Mouse (Mus musculus) erythroblast, embryonic 14.5 days (primary cell): ENCODE measurements around the gene Mst1r. TPM values are rescaled to one million over a fixed set of nuclear protein-coding genes. Genes with fewer than 3 reads are reported as not detected.

Source experiments
- H3K27me3 ChIP-seq: 2 replicates; pipeline ENCODE4 v1.6.1; 2012; ENCODE audit warnings: inconsistent platforms; ENCODE audit not compliant: control insufficient read depth
- H3K36me3 ChIP-seq: 2 replicates; pipeline ENCODE4 v1.6.1; 2012; ENCODE audit warnings: mild to moderate bottlenecking, inconsistent platforms; ENCODE audit not compliant: control insufficient read depth
- H3K4me1 ChIP-seq: 2 replicates; pipeline ENCODE4 v1.6.1; 2012; ENCODE audit warnings: inconsistent platforms; ENCODE audit not compliant: control insufficient read depth
- H3K4me3 ChIP-seq: replicated peaks from 2 replicates; pipeline ENCODE3; 2012; ENCODE audit warnings: moderate library complexity, mild to moderate bottlenecking, inconsistent platforms
- H3K9me3 ChIP-seq: 2 replicates; pipeline ENCODE4 v1.6.1; 2012; ENCODE audit warnings: low read length, inconsistent platforms, mixed read lengths; ENCODE audit not compliant: control insufficient read depth
- GATA1 ChIP-seq: IDR thresholded peaks from 2 replicates; pipeline ENCODE4 v1.6.1; 2012; ENCODE audit warnings: low read length, inconsistent platforms, mixed read lengths
- TAL1 ChIP-seq: IDR thresholded peaks from 3 replicates; pipeline ENCODE4 v1.6.1; 2012; ENCODE audit warnings: low read length, inconsistent platforms, mixed read lengths
- polyA plus RNA-seq: library from polyadenylated mRNA; stranded (reverse); fragments of >175 nt; gene quantifications from 2 replicates; pipeline ENCODE4 v1.2.3, GENCODE M21; 2012

Mst1r gene
- polyA plus RNA-seq, 1 experiment: 0.01 TPM

DNA sequence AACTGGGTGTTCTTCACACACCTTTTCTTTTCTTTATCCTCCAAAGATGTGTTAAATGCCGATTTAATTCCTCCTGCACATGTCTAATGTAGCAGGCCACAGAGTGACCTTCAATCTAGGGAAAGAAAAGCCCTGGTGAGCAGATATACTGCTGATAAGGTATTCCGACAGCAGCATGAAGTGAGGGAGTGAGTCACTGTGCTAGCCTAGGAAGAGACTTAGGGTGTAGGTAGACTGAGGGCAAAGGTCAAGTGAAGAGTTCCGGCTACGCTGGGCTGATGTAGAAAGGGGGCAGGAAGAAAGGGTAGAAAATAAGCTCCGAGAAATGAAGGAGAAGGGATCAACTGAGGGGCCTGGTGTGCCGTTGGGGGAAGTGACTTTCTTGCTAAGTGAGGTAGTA lies 16.4 kb upstream of the Mst1r start:
- H3K36me3 ChIP-seq: no peaks in the 10 kb centered on the region
- no peak for TF ChIP-seq GATA1
- TF ChIP-seq TAL1: no peak
- peaks cover 13% of the 10 kb centered on the region for H3K27me3 ChIP-seq
- no peaks in the 10 kb centered on the region for H3K9me3 ChIP-seq
- H3K4me3 ChIP-seq: no peak overlapping the region
- peaks cover 31% of the 10 kb centered on the region for H3K4me1 ChIP-seq

DNA sequence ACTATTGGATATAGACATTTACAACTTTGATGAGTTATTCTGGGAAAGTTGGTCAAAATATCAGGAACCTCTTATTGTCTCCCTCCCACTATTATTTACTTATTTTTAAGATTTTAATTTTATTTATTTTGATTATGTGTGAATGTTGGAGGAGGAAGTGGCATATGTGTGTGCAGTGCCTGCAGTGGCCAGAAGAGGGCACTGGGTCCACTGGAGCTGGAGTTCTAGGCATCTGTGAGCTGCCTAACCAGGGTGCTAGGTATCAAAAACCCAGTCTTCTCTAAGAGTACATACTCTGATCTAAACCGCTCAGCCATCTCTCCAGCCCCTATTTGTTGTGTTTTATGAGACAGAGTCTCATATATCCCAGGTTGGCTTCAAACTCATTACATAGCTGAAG lies 15.7 kb upstream of the Mst1r start:
- no peak for TF ChIP-seq TAL1
- TF ChIP-seq GATA1: no peak
- no peak overlapping the region for H3K4me3 ChIP-seq
- no peaks in the 10 kb centered on the region for H3K9me3 ChIP-seq
- H3K36me3 ChIP-seq: no peaks in the 10 kb centered on the region
- peaks cover 31% of the 10 kb centered on the region for H3K4me1 ChIP-seq
- peaks cover 8% of the 10 kb centered on the region for H3K27me3 ChIP-seq

- peaks cover 6% of the 10 kb centered on the region; the same call in 1 of the 2 replicates for H3K27me3 ChIP-seq
- no peaks in the 10 kb centered on the region for H3K9me3 ChIP-seq
- peaks cover 13% of the 10 kb centered on the region for H3K4me1 ChIP-seq
- H3K36me3 ChIP-seq: peaks cover 29% of the 10 kb centered on the region
- no peak overlapping the region for H3K4me3 ChIP-seq
- no peak for TF ChIP-seq GATA1
These were observed 8.1 kb upstream of the Mst1r start for GRCm38 (mm10) chr9:107898563-107898962.

DNA sequence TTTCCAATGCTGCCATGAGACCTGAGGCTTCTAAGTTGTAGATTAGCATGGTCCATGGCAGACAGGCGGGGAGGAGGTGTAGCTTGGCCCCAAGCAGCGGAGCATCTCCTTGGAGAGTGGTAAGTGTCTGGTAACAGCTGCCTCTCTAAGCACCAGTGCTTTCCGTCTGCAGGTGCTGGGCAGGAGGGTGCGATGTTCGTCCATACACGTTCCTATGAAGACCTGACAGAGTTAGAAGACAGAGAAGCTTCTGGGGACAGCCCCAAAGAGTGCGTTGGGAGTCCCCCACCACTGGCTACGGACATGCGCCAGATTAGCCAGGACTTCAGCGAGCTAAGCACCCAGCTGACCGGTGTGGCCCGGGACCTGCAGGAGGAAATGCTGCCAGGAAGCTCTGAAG lies 6.8 kb upstream of the Mst1r start:
- no peak overlapping the region for H3K4me3 ChIP-seq
- H3K9me3 ChIP-seq: no peaks in the 10 kb centered on the region
- H3K4me1 ChIP-seq: peaks cover 19% of the 10 kb centered on the region
- H3K36me3 ChIP-seq: peaks cover 29% of the 10 kb centered on the region
- TF ChIP-seq GATA1 (no peak), TAL1 (no peak)
- peaks cover 6% of the 10 kb centered on the region; the same call in 1 of the 2 replicates for H3K27me3 ChIP-seq

- Histone ChIP-seq H3K4me1 (peaks cover 29% of the 10 kb centered on the region), H3K36me3 (peaks cover 29% of the 10 kb centered on the region), H3K27me3 (peaks cover 6% of the 10 kb centered on the region; the same call in 1 of the 2 replicates), H3K9me3 (no peaks in the 10 kb centered on the region), H3K4me3 (peak overlapping the region; percentile 33)
- TF ChIP-seq GATA1 (no peak), TAL1 (no peak)
These were observed 5.6 kb upstream of the Mst1r start for GRCm38 (mm10) chr9:107900840-107901626.

DNA sequence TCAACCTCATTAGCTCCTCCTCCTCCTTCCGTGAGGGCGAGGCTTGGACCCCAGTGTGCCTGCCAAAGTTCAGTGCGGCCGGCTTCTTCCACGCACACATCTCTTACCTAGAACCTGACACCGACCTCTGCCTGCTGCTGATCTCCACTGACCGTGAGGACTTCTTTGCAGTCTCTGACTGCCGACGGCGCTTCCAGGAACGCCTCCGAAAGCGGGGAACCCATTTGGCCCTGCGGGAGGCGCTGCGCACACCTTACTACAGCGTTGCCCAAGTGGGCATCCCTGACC lies 5.1 kb upstream of the Mst1r start:
- peaks cover 6% of the 10 kb centered on the region; the same call in 1 of the 2 replicates for H3K27me3 ChIP-seq
- no peak overlapping the region for H3K4me3 ChIP-seq
- peaks cover 35% of the 10 kb centered on the region for H3K4me1 ChIP-seq
- no peaks in the 10 kb centered on the region for H3K9me3 ChIP-seq
- peaks cover 29% of the 10 kb centered on the region for H3K36me3 ChIP-seq
- TF ChIP-seq TAL1 (no peak), GATA1 (no peak)

DNA sequence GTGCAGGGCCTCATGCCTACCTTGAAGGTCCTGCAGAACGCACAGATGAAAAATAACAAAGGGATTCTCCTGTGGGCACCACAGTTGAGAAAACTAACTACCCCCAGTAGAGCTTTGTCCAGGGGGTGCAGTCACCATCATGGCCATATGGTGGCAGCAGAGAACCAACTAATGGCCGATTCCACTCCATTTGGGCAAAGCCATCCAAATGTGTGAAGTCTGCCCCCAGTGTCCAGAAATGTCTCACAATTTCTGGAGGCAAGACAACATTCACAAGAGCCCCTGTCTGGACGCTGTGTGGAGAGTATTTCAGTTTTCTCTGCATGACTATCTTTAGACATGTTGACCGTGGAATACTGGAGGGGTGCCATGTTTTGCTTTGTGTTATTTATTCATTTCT lies 1.9 kb upstream of the Mst1r start:
- TF ChIP-seq GATA1 (no peak), TAL1 (no peak)
- peaks cover 8% of the 10 kb centered on the region for H3K27me3 ChIP-seq
- H3K4me3 ChIP-seq: no peak overlapping the region
- peaks cover 62% of the 10 kb centered on the region for H3K4me1 ChIP-seq
- no peaks in the 10 kb centered on the region for H3K9me3 ChIP-seq
- H3K36me3 ChIP-seq: peaks cover 27% of the 10 kb centered on the region

- peaks cover 6% of the 10 kb centered on the region for H3K36me3 ChIP-seq
- peaks cover 50% of the 10 kb centered on the region for H3K4me1 ChIP-seq
- peaks cover 2% of the 10 kb centered on the region; the same call in 1 of the 2 replicates for H3K27me3 ChIP-seq
- TF ChIP-seq TAL1: no peak
- no peak for TF ChIP-seq GATA1
- H3K9me3 ChIP-seq: no peaks in the 10 kb centered on the region
- peak overlapping the region; percentile 60 for H3K4me3 ChIP-seq
These were observed 511 bp downstream of the Mst1r start for GRCm38 (mm10) chr9:107906967-107907800.

- peaks cover 1% of the 10 kb centered on the region for H3K36me3 ChIP-seq
- no peaks in the 10 kb centered on the region for H3K9me3 ChIP-seq
- H3K4me3 ChIP-seq: no peak overlapping the region
- H3K4me1 ChIP-seq: peaks cover 50% of the 10 kb centered on the region
- TF ChIP-seq GATA1 (no peak), TAL1 (no peak)
- H3K27me3 ChIP-seq: peaks cover 2% of the 10 kb centered on the region; the same call in 1 of the 2 replicates
These were observed 1.1 kb downstream of the Mst1r start for GRCm38 (mm10) chr9:107907801-107908120.
